Mouse (Mus musculus): ENCODE data around the gene Oas1h. TPM values are rescaled to one million over a fixed set of nuclear protein-coding genes. Genes with fewer than 3 reads are reported as not detected.
"Not testable (repeated sequence)": the region's sequence is repeated elsewhere in the genome, so short reads cannot be mapped to it uniquely, and the experiment has no call there.

The Oas1h gene
- total and polyA plus RNA-seq, 3 experiments: not detected

- Histone ChIP-seq H3K79me2 (ENCODE audit: control insufficient read depth, insufficient read depth, low read length, poor library complexity) (no peaks in the 10 kb centered on the region), H3K36me3 (ENCODE audit: control insufficient read depth in 1 of 2, insufficient read depth in 2 of 2, low read length in 2 of 2) (no peaks in the 10 kb centered on the region)
- no peak for DNase-seq (ENCODE audit: low read depth, low spot score)
Observed at GRCm38 (mm10) chr5:120908196-120908920, 47.1 kb downstream of the Oas1h start.

DNA sequence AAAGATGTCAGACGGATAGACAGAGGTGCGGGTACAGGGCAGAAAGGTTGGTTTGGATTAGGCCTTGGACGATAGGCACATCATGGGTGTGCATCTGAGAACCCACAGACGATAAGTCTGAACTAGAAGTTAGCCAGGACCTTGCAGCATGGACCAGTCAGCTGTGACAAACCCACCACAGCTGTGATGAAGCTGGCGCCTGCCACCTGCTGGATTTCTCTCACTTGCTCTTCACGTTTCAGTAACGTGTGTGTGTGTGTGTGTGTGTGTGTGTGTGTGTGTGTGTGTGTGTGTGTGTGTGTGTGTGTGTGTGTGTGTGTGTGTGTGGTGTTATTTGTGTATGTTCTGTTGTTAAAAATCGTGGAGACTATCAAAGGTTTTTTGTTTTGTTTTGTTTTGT lies 53.0 kb downstream of the Oas1h start, which contains the start of gene Oas1d:
Gene Oas1d (plus strand): TSS at position 333 of the 400 bp plus-strand sequence.
- DNase-seq (ENCODE audit: low read depth, low spot score); H3K4me3 ChIP-seq (ENCODE audit: control insufficient read depth in 1 of 2, insufficient read depth in 1 of 2, low read depth in 2 of 2, low read length in 2 of 2); H3K9ac ChIP-seq (ENCODE audit: control insufficient read depth, low read depth, low read length, poor library complexity, severe bottlenecking); H3K27ac ChIP-seq (ENCODE audit: control insufficient read depth, low read depth, low read length); H3K4me1 ChIP-seq (ENCODE audit: control insufficient read depth in 1 of 2, insufficient read depth in 2 of 2, low read length in 2 of 2); H3K27me3 ChIP-seq (ENCODE audit: control insufficient read depth in 1 of 2, insufficient read depth in 2 of 2, low read length in 2 of 2); H3K36me3 ChIP-seq (ENCODE audit: control insufficient read depth in 1 of 2, insufficient read depth in 2 of 2, low read length in 2 of 2); H3K79me2 ChIP-seq (ENCODE audit: control insufficient read depth, insufficient read depth, low read length, poor library complexity); H3K9me3 ChIP-seq (replicated peaks; ENCODE audit: insufficient read depth, low read length): not testable (repeated sequence)

More at GRCm38 (mm10) chr5:120908196-120908920, 47.1 kb downstream of the Oas1h start:
- Histone ChIP-seq H3K4me1 (ENCODE audit: control insufficient read depth in 1 of 2, insufficient read depth in 2 of 2, low read length in 2 of 2) (no peaks in the 10 kb centered on the region), H3K27ac (ENCODE audit: control insufficient read depth, low read depth, low read length) (no peak overlapping the region), H3K9ac (ENCODE audit: control insufficient read depth, low read depth, low read length, poor library complexity, severe bottlenecking) (no peak overlapping the region), H3K9me3 (replicated peaks; ENCODE audit: insufficient read depth, low read length) (no peaks in the 10 kb centered on the region), H3K4me3 (ENCODE audit: control insufficient read depth in 1 of 2, insufficient read depth in 1 of 2, low read depth in 2 of 2, low read length in 2 of 2) (no peak overlapping the region), H3K27me3 (ENCODE audit: control insufficient read depth in 1 of 2, insufficient read depth in 2 of 2, low read length in 2 of 2) (no peaks in the 10 kb centered on the region)
- no peak for TF ChIP-seq ZMIZ1 (IDR thresholded peaks at IDR 0.05; ENCODE audit: low read depth, low read length)
- TF ChIP-seq E2F4 (IDR thresholded peaks at IDR 0.05; ENCODE audit: borderline replicate concordance, low read depth, low read length): no peak
- no peak for TF ChIP-seq ZC3H11A (IDR thresholded peaks at IDR 0.05; ENCODE audit: low read depth, low read length)
- TF ChIP-seq MAZ (IDR thresholded peaks at IDR 0.05; ENCODE audit: low read depth, low read length): no peak

DNA sequence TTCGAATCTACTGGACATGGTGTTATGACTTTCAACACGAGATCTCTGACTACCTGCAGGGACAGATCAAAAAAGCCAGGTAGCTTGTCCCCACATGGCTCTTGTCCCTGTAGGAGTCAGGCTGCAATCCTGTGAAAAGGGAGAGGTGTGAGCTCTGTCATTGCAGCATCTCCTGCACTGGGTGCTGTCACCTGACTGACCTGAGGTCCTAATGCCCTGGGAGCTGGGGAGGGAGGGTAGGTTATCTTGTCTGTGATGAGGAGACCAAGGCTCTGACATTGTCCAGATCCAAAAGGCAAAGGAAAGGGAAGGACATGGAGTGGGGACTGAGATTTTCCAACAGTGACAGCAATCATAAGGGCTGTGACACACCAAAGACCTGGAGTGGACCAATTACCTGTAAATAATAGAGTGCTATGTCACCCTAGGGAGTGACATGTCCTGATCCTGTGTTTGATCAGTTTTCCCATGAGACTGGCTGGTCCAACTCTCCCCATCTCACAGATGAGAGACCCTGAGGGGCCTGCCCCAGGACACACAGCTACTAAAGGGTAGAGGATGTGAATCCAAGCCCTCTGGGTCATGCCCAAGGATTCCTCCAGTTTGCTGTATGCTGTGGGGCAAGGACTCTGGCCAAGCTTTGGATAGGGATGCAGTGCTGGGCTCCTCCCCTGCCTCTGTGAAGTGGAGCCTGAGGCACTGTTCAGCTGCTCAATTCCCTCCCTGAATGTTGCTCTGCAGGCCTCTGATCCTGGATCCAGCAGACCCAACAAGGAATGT lies 58.1 kb downstream of the Oas1h start:
- H3K9me3 ChIP-seq (replicated peaks; ENCODE audit: insufficient read depth, low read length); H3K4me3 ChIP-seq (ENCODE audit: control insufficient read depth in 1 of 2, insufficient read depth in 1 of 2, low read depth in 2 of 2, low read length in 2 of 2); H3K79me2 ChIP-seq (ENCODE audit: control insufficient read depth, insufficient read depth, low read length, poor library complexity); DNase-seq (ENCODE audit: low read depth, low spot score); H3K27me3 ChIP-seq (ENCODE audit: control insufficient read depth in 1 of 2, insufficient read depth in 2 of 2, low read length in 2 of 2); H3K27ac ChIP-seq (ENCODE audit: control insufficient read depth, low read depth, low read length); H3K4me1 ChIP-seq (ENCODE audit: control insufficient read depth in 1 of 2, insufficient read depth in 2 of 2, low read length in 2 of 2); H3K36me3 ChIP-seq (ENCODE audit: control insufficient read depth in 1 of 2, insufficient read depth in 2 of 2, low read length in 2 of 2); H3K9ac ChIP-seq (ENCODE audit: control insufficient read depth, low read depth, low read length, poor library complexity, severe bottlenecking): not testable (repeated sequence)

DNA sequence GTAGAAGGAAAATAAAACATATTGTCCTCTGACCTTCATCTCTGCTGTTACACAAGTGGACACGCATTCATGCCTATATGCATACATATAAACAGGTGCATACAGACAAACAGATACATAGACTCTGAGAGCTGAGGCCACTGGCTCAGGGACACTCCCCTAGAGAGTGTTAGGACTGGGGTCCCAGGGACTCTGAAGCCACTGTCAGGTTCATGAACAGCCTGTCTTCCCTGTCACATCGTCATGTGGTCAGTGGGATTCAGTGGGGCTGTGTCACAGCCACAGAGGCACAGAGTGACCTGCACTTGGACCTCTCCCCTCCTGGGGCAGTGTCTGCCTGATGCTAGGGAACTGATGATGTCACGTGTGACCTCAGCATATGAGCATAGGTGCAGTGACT lies 59.1 kb downstream of the Oas1h start:
- no peaks in the 10 kb centered on the region for H3K27me3 ChIP-seq (ENCODE audit: control insufficient read depth in 1 of 2, insufficient read depth in 2 of 2, low read length in 2 of 2)
- H3K9me3 ChIP-seq (replicated peaks; ENCODE audit: insufficient read depth, low read length): no peaks in the 10 kb centered on the region
- no peak for DNase-seq (ENCODE audit: low read depth, low spot score)
- no peaks in the 10 kb centered on the region for H3K36me3 ChIP-seq (ENCODE audit: control insufficient read depth in 1 of 2, insufficient read depth in 2 of 2, low read length in 2 of 2)
- no peak overlapping the region for H3K27ac ChIP-seq (ENCODE audit: control insufficient read depth, low read depth, low read length)
- H3K9ac ChIP-seq (ENCODE audit: control insufficient read depth, low read depth, low read length, poor library complexity, severe bottlenecking): no peak overlapping the region
- no peaks in the 10 kb centered on the region for H3K79me2 ChIP-seq (ENCODE audit: control insufficient read depth, insufficient read depth, low read length, poor library complexity)
- no peaks in the 10 kb centered on the region for H3K4me1 ChIP-seq (ENCODE audit: control insufficient read depth in 1 of 2, insufficient read depth in 2 of 2, low read length in 2 of 2)
- no peak overlapping the region for H3K4me3 ChIP-seq (ENCODE audit: control insufficient read depth in 1 of 2, insufficient read depth in 1 of 2, low read depth in 2 of 2, low read length in 2 of 2)
- no peak for TF ChIP-seq CHD1 (IDR thresholded peaks at IDR 0.05; ENCODE audit: low read depth, low read length)
- TF ChIP-seq RCOR1 (IDR thresholded peaks at IDR 0.05; ENCODE audit: low read depth, low read length): no peak
- TF ChIP-seq HCFC1 (IDR thresholded peaks at IDR 0.05; ENCODE audit: low read depth, low read length): no peak
- no peak for TF ChIP-seq ZC3H11A (IDR thresholded peaks at IDR 0.05; ENCODE audit: low read depth, low read length)
- TF ChIP-seq JUND (IDR thresholded peaks at IDR 0.05; ENCODE audit: low read depth, low read length): no peak
- TF ChIP-seq USF1 (IDR thresholded peaks at IDR 0.05; ENCODE audit: low read depth, low read length): no peak
- TF ChIP-seq SMC3 (IDR thresholded peaks at IDR 0.05; ENCODE audit: low read depth, low read length): no peak
- no peak for TF ChIP-seq USF2 (IDR thresholded peaks at IDR 0.05; ENCODE audit: borderline replicate concordance in 1 of 2, insufficient read depth in 1 of 2, low read depth in 1 of 2, low read length in 2 of 2)
- no peak for TF ChIP-seq TBP (IDR thresholded peaks at IDR 0.05; ENCODE audit: low read depth, low read length)
- no peak for TF ChIP-seq KAT2A (conservative IDR thresholded peaks at IDR 0.05; ENCODE audit: low read depth, low read length)
- no peak for TF ChIP-seq ZMIZ1 (IDR thresholded peaks at IDR 0.05; ENCODE audit: low read depth, low read length)
- no peak for TF ChIP-seq RAD21 (IDR thresholded peaks at IDR 0.05; ENCODE audit: low read depth, low read length)
- TF ChIP-seq UBTF (IDR thresholded peaks at IDR 0.05; ENCODE audit: borderline replicate concordance, insufficient read depth, low read depth, low read length): no peak
- TF ChIP-seq MAX (IDR thresholded peaks at IDR 0.05; ENCODE audit: low read length): no peak
- no peak for TF ChIP-seq BHLHE40 (IDR thresholded peaks at IDR 0.05; ENCODE audit: borderline replicate concordance, low read depth, low read length)
- no peak for TF ChIP-seq MXI1 (IDR thresholded peaks at IDR 0.05; ENCODE audit: low read depth, low read length)

Data from MEL (cell line).